Mouse (Mus musculus) urinary bladder, postnatal 0 days (tissue): ENCODE measurements around the gene Dusp28. TPM values are rescaled to one million over a fixed set of nuclear protein-coding genes. Genes with fewer than 3 reads are reported as not detected.

Experiments used
- polyA plus RNA-seq: library from polyadenylated mRNA; unstranded; fragments of >200 nt; fragmentation: Nextera tagmentation; extraction: Ambion mirVana; gene quantifications from 2 replicates; pipeline ENCODE4 v1.2.1, GENCODE M21; 2015

Dusp28 gene
- 9.7 and 10.1 TPM in 2 replicates for polyA plus RNA-seq

DNA sequence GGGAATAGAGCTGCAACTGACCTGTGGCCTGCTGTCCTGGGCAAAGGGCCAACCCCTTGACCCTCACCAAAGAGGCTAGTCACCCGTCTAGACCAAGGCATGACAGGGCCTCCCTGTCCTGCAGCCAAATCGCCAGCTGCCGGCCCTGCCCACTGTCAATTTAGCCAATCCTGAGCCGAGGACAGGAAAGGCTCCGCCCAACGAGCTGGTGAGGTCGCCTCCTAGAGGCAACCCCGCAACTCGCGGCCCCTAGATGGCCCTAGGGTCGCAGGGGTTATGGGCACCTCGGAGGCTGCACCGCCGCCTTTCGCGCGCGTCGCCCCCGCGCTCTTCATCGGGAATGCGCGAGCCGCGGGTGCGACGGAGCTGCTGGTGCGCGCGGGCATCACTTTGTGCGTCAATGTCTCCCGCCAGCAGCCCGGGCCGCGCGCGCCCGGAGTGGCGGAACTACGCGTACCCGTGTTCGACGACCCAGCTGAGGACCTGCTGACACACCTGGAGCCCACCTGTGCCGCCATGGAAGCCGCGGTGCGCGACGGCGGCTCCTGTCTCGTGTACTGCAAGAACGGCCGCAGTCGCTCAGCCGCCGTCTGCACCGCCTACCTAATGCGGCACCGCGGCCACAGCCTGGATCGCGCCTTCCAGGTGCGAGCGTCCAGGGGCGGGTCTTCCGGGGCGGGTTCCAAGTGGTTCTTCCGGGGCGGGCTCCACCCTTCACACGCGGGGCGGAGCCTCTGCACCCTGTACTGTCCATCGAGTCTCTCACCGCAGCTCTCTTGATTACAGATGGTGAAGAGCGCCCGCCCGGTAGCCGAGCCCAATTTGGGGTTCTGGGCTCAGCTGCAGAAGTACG, at the start of gene Dusp28:
Gene Dusp28 (plus strand): TSS at position 203 of the 853 bp plus-strand sequence.

DNA sequence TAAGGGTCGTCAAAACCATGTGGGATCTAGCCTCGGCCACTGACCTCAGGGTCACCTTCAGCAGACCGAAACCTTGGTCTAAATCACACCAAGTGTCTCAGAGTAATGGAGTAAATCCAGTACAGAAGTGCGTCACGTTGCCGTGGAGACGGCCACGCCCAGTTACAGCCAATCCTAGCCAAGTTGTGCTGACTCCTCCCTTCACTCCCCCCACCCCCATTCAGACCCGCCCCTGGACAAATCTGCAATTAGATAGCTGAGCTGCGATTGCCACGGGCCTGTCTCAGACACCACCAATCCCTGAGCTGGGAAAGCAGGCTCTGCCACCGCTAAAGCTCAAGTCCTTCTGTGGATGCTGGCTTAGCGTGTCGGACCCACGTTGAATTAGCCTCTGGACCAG, 4.0 kb upstream of the Dusp28 start, which contains the start of gene Ankmy1:
Gene Ankmy1 (minus strand): TSS at position 121 of the 400 bp plus-strand sequence.

DNA sequence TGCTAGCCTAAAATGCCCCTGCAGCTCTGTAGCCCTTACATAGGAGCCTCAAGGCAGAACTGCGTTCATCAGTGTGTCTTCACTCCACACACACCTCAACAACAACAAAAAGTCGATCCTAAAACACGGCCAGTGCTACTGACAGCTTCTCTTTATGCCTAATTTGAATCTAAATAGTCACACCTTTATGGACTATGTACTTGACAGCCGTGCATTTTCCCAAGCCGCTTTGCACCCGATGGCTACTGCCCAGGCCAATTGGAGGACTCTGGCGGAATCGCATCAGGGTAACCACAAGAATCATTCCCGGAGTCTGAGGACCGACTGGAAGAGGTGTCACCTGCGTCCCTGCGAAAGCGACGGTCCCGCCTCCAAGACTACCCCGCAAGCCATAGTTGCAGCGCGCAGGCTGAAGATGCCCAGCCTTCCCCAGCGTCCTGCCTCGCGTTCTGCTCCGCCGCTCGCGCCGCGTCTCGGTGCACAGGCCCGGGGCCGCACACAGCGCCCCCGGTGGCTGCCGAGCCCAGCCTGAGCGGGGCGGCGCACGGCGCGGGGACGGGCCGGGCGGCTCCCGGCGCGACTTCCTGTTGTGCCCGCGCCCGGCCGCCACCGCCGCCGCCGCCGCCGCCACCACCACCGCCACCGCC, 3.6 kb downstream of the Dusp28 start, which contains the start of gene Rnpepl1:
Gene Rnpepl1 (plus strand): TSS at position 545 of the 647 bp plus-strand sequence.

DNA sequence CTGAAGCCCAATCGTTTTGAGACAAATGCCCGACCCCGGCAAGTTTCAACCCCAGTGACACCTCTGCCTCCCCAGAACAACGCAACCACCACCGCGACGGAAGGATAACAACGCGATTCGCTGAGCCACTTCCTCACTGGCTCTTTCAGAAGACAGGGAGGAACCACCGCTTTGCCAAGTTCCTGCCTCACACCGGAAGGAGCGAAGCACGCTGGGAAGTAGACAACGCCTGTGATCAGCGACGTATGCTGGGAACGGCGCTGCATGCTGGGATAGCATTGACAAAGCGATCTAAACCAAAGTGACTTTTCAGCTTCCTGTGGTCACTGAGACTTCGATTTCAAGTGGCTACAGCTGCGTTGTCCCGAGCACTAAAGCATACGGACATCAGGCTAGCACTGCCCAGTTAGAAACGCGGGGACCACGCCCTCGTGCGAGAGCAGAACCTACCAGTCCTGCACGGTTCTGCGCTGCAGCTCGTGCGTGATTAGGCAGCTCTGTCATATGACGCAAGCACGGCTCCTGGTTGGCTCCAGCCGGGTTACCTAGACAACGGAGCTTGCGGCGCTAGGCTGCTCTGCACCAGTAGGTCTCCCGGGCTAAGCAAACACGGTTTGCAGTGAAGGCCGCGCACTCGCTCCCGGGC, 27.5 kb downstream of the Dusp28 start, which contains the start of gene Capn10:
Gene Capn10 (plus strand): TSS at position 195 of the 646 bp plus-strand sequence.

DNA sequence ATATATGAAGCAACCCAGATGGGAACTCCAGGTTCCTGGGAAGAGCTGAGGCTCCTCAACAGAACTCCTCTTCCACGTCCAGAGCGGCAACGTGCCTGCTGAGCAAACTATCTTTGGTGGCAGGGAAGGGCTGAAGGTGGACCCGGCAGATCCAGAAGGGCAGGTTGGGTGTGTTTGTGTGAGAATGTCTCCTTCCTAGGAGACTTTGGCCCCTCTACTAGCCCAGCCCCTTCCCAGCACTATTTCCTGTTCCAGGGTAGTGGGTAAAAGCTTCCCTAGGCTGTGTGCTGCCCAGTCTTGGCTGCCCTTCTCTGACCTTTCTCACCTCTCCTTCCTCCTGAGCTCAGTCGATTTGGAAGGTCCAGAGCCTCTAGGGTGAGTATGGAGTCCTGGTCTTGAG, 43.8 kb downstream of the Dusp28 start, which contains the start of gene Gpr35:
Gene Gpr35 (plus strand): TSS at position 259 of the 400 bp plus-strand sequence.

Other genes with a start within 250 kb of the Dusp28 start
- 12.9 and 15.9 TPM in 2 replicates for gene Gpc1, start 75.3 kb upstream of the Dusp28 start, polyA plus RNA-seq
- gene Ankmy1, start 4.1 kb upstream of the Dusp28 start, polyA plus RNA-seq: 0.10 TPM in 1 of 2 replicates, not detected in the other
- gene Rnpepl1, start 3.8 kb downstream of the Dusp28 start, polyA plus RNA-seq: 38.4 and 41.1 TPM in 2 replicates
- gene Capn10, start 27.4 kb downstream of the Dusp28 start, polyA plus RNA-seq: 13.7 and 15.7 TPM in 2 replicates
- gene Gpr35, start 43.9 kb downstream of the Dusp28 start, polyA plus RNA-seq: 1.6 and 4.9 TPM in 2 replicates
- gene Aqp12, start 99.4 kb downstream of the Dusp28 start, polyA plus RNA-seq: not detected in 2 replicates
- 4.4 and 5.0 TPM in 2 replicates for gene Kif1a, start 195.0 kb downstream of the Dusp28 start, polyA plus RNA-seq
- 0.19 and 0.30 TPM in 2 replicates for gene Agxt, start 228.3 kb downstream of the Dusp28 start, polyA plus RNA-seq